Mouse (Mus musculus) cerebellum, postnatal 10 days (tissue): ENCODE data around the gene Rbm38.

ENCODE experiments used
- DNase-seq, 2 experiments: peaks; one replicate each; pipeline ENCODE4 v3.0.0; 2021; ENCODE audit warnings: mixed read lengths in 2 of 2

The Rbm38 gene

DNA sequence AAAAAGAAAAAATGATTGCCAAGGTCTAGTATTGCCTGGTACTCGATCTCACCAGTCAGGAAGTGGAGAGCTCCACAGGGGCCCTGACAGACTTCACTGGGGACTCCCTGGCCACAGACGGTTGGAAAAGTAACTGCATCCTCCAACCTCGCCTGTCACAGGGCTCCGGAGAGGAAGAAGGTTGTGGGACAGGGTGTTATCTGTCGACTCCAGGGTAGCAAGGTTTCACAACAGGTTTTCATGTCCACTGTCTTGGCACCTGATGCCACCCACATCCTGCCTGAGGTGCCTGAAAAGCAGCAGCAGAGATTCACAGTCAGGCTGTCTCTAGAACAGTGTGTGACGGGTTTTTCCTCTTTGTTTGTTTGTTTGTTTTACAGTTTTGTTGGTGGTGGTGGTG, 2.4 kb upstream of the Rbm38 start:
- DNase-seq, result no peak

DNA sequence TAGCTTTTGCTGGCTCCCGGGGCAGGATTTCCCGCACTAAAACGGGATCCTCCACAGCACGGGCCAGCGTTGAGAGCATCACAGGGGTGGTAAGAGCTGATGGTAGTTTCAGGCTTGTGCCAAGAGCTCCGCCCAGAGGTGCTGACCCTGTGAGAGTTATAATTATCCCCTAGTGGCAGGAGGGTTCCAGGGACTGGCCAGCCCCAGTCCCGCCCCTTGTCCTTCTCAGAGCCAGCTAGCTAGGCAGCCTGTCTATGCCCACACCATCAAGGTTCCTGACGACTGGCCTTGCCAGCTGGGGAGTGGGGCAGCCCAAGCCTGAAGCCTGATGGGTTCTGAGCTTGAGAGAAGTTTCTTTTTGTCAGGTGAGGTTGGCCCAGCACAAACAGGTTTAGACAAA, 1.7 kb upstream of the Rbm38 start:
- no peak for DNase-seq

DNA sequence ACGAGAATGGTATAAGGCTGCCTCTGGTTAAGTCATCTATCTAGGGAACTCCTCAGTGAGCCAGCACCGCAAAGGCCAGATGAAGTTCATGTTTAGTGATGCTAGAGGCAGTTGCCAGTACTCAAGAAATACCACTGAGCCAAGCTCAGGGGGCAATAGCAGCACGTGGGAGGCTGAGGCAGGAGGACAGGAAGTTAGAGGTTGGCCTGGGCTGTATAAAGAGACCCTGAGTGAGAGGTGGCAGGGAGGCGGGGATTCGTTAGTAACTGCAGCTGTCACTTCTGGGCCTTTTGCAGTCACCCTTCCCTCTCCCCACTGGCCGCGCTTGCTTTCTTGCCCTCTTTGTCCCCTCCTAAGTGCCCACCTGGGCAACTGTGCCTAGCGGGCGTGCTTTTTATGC, 976 bp upstream of the Rbm38 start:
- no peak for DNase-seq

DNA sequence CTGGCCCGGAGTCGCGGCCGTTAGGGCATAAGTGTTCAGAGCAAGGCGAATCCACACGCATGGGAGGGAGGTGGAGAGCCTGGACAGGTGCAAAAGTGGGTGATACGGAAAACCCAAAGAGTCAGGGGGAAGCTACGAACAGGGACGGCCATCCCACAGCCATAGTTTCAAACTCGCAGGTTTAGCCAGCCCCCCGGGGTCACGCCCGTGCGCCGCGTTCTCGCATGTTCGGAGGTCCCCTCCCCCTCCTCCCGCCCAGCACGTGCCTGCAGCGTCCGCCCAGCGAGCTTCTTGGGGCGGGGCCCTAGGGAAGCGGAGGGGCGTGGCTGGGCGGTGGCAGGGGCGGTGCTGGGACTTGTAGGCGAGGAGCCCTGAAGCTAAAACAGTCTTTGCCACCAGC, 508 bp upstream of the Rbm38 start:
- peak; percentile 85 to 92 for DNase-seq

DNA sequence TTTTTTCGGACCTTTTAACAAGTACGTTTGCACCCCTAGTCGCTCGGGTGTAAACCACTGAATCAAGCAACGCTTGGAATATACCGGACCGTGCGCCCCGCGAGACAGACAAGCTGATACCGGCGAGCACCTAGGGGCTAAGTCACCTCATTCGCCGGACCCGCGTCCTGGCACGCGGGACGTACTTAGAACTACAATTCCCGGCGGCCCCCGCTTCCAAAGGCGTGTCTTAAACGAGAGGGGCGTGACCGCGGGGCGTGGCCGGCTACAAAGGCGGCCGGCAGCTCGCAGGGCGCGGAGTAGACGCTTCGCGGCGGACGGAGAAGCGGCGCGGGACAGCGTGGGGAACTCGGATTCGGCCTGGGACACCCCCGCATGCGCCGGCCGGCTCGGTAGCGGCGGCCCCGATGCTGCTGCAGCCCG, 1.3 kb downstream of the Rbm38 start:
- peak; percentile 98 for DNase-seq

DNA sequence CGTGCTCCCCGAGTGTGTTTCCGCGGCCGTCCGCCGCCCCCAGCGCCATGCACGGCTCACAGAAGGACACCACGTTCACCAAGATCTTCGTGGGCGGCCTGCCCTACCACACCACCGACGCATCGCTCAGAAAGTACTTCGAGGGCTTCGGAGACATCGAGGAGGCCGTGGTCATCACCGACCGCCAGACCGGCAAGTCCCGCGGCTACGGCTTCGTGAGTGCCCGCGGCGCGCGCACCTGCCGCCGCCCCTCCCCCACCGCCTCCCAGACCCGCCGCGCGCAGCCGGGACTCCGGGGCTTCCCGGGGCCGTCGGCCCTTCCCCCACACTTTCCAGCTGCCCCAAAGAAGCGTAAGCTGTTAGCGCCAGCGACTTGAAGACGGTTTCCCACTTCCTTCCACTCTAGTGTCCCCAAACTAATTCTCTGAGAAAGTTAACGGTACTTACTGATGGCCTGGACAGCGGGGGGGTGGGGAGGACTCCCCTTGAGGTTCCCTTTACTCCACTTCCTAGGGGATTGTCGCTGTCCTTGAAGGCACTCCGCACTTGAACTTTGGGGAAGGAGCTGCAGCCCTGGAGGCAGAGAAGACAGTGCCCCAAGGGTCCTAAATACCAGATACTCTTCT, 1.9 kb downstream of the Rbm38 start:
- peak; percentile 68 to 71 for DNase-seq

DNA sequence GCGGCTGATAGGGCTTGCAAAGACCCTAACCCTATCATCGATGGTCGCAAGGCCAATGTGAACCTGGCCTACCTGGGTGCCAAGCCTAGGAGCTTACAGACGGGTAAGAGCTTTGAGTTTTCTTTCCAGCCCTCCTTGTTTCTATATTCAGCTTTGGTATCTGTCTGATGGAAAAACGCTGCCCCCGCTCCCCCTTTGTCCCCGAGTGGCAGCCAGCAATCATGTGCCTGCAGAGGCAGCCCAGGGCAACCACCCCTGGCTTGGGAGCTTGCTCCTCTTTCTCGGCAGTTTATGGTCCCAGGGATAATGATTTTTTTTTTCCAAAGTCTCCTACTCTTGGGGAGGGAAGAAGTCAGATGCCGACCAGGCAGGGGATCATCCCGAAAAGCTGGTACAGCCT, 2.5 kb downstream of the Rbm38 start:
- DNase-seq, result peak in 1 of 2 experiments; percentile 23

DNA sequence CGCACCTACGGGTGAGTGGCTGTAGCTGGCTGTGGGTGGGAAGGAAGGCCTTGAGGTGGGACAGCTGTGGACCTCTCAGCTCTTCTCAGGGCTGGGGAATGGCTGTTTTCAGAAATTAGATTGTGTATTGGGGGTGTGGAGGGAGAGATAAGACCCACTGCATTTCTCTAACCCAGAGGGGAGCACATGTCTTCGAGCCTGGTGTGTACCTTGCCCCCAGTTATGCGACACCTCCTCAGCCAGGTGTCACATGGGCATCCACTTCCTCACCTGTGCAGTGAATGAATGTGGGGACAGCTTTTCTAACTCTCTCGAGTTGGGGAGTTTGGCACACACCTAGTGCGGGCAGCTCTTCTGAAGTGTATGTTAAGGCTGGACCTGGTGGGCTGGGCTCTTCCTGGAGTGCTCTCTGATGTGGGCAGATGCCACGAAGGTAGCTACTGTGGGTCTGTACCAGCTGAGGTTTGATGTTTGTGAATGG, 3.1 kb downstream of the Rbm38 start:
- DNase-seq, result no peak

DNA sequence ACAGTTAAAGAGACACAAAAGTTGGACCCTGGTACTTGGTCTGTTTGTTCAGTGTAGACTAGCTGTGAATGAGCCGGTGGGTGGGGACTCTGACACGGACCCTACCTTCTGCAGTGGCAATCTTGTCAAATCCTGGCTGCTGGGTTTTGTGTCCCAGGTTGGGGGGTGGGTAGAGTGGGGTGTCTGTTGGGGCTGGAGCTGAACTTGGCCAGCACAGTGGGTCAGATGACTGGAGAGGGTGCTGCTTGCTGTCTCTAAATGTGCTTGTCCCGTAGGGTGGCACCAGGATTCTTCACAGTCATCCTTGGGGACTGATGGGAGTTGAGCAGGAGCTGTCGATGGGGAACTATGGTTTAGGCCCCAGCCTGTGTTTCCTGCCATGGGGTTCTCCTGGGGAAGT, 3.7 kb downstream of the Rbm38 start:
- no peak for DNase-seq

DNA sequence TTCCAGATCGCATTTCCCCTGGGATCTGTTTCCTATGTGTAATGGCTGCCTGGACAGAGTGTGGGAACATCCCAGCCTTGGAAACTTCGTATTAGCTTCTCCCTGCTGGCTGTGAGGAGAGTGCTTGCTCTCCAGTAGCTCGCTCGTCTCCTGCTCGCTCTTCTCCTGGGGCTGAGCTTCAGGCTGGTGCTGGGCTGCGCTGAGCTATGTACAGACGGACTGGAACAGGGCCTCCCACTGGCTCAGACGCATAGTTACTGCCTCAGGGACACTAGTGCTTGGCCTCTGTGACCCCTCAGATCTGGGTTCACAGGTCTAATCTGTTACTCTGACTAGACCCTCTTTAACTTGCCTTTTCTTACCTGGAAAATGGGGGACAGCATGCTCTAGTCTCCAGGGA, 4.1 kb downstream of the Rbm38 start:
- DNase-seq, result no peak

DNA sequence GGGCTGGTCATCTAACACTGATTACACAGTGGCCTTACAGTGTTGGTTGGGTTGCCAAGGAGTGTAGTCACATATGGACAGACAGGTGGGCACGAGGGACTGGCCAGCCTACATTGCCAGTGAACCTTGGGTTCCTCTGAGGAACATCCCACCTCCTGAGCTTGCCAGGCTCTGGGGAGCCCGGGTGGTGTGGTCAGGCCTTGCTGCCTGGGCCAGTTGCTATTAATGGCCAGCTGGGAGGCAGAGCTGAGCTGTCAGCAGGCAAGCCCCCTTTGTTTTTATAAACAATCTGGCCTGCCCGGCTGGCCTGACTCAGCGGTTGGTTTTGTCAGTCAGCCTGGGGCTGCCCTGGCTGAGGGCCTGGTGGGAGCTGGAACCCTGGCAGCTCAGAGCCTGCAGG, 4.6 kb downstream of the Rbm38 start:
- peak; percentile 56 to 70 for DNase-seq

DNA sequence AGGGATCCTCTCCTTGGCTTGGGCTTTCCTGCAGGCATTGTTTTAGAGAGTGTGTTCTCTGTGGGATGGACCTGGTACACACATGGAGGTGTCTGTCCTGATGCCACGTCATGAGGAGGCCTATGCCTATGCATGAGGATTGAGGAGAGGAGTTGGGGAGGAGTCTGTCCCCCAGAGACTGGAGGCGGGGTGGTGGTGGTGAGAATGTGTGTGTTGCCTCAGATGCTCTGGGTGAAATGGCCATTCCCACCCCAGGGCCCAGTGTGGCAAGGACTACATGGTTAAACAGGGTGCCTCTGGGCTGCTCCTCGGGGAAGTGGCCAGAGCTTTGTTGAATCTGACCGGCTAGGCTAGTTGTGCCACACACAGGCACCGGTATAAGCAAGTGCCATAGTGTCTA, 6.0 kb downstream of the Rbm38 start:
- no peak for DNase-seq

DNA sequence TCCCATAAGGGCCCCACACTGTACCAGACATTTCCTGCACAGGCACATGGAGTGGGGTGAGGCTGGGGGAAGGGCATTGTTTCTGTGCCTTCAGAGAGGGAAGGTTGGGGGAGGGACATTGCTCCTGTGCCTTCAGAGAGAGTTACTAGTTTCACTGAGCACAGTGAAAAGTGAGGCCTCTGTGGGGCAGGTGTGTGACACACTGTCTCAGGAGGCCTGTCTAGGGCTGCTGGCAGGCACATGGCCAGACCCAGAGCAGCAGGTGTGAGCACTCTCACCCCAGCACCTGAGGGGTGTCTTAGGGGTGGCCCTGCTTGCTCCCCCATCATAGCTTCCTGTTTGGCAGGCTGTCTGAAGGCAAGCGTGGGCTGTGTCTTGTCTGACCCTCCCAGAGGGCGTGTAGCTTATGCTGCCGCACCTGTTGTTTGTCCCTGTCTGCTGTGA, 6.4 kb downstream of the Rbm38 start:
- DNase-seq, result no peak

DNA sequence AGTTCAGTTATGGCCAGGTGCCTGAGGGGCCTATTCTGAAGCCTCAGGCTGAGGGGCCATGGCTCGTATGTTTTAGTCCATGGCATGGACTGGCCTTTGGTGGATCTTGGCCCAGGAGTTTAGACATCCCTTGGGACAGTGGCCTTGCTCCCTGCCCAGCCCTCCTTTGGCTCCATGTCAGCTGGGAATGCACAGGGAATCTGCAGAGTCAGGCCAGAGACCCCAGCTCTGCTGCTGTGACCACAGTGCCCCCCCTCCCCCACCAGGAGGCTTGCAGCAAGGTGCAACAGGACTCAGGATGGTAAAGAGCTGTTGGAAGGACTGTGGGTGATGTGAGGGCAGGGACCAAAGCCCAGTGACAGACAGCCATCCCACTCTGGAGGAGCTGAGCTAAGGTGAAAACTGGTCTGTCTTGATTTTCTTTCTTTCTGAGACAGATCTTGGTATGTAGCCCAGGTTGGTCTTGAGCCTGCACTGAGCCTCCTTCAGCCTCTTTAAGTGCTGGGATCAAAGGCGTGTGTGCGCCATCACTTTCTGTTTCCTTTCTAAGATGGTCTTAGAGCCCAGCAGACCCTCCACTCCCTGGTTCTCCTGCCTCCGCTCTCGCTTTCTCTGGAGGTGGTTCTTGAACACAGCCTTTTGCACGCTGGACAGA, 7.0 kb downstream of the Rbm38 start:
- peak; percentile 26 to 38 for DNase-seq

DNA sequence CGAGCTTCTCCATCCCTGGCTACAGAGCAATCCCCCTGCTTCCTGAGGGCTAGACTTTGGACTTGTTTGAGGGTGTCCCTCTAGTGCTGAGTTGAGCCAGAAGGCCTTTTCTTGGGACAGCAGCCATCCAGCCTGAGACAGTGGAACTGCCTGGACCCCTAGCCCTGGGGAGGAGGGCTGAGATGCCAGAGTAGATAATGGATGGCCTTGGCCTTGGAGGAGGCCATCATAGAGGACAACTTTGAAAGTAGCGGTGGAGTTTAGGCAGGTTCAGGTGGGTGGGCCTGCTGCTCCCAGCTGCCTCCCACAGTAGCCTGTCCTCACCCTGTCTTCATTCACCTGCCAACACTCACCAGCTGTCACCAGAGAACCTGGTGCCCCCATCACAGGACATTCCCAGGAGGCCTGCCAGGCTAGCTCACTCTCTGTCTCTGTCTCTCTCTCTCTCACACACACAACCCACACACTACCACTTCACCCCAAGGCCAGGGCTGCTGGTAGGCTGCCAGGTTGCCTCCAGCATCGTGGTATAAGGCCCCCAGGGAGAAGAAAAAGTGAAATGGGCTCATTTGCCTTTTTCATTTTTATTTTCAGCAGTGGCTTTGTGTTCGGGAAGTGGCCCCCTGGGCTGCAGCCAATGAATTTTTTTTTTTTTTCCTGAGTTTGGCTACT, 7.7 kb downstream of the Rbm38 start:
- DNase-seq, result no peak

DNA sequence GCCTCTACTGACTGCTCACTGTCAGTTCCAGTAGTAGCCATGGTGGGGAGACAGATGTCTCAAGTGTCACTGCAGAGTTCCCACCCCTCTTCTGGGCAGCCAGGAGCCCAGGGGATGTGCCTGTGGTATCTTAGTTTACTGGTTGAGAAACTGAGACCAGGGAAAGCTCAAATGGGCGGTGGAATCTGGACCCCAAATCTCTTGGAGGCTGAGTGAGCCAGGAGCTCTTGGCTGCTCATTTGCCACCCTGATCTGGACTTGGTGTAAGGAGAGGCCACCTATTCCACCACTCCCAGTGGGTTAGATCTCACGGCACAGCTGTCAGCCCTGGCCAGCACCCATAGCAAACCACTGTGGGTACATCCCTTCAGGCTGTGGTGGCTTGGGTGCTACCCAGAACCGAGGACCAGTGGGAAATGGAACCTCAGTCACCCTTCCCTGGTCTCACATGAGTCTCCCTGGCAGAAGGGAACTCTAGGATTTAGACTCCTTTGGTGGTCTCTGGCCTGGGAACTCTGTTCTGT, 8.3 kb downstream of the Rbm38 start:
- no peak for DNase-seq

DNA sequence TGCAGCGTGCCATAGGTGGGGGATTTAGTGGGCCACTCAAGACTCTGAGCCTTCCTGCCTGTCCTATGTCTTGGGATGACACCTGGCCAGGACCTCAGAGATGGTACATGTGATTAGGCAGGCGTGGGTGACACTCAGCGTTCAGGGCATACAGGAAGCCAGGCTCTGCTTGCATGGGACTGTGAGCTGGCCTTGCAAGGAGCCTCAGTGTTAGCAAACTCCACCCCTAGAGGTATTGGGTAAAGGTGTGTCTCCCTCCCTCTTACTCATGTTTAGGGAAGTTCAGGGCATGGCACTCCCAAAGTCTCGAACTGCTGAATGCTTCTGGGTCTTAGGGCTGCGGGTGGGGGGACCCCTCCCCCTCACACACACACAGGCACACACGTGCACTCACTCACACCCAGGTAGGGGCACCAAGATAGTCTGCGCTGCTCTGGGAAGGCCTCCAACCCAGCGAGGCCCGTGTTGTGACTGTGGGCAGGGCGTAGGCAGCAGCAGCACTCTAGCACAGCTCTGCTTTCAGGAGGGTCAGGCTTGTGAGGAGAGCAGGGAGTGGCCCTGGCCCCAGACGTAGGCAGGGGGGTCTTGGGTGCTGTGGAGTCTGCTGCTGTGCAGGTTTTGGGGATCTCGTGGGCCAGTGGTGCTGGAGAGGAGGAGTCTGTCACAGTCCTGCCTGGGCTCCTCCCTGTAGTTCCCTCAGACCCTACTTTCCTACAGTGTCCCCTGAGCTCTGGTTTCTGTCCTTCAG, 10.5 kb downstream of the Rbm38 start:
- no peak for DNase-seq

DNA sequence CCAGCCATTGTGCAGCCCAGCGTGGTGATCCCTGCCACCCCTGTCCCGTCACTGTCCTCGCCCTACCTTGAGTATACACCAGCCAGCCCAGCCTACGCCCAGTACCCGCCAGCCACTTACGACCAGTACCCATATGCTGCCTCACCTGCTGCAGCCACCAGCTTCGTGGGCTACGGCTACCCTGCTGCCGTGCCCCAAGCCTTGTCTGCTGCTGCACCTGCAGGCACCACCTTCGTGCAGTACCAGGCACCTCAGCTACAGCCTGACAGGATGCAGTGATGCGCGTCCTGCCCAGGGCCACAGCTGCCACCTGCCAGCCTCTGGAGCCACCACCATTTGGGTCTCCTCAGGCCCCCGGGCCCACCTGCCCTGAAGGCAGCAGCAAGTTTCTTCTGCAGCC, 13.2 kb downstream of the Rbm38 start:
- no peak for DNase-seq

DNA sequence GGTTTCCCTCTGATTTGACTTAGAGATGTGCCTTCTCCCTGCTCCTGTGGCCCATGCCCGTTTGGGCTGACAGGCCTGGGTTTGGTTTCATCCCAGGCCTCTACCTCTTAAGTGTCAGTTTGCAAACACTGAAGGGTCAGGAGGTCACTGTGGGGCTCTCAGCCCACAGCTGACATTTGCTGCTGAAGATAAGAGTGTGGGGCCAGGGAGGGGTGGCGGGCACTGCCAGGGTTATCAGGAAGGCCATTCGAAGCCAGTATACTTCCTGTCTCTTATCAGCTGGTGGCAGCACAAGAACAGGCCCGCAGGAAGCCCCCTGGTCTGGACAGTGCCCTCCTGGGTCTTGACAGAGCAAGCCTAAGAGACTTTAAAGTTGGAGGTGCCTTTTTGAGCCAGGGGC, 14.7 kb downstream of the Rbm38 start:
- DNase-seq, result no peak

DNA sequence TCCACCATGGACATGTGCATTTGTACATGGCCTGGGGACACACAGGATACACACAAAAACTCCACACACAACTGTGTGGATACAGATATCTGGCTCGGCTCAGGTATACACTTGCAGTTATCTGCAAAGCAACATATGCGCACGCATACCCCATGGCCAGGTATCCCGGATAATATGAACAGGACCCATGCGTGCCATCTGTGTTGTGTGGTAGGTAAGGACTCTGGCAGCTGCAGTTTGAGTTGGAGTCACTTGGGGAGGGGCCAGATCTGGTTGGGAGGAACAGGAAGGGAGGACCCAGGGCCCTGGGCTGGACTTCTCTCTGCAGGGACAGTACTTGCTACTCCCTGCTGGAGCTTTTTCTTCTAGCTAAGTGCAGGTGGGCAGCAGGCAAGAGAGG, 15.4 kb downstream of the Rbm38 start:
- DNase-seq, result no peak

DNA sequence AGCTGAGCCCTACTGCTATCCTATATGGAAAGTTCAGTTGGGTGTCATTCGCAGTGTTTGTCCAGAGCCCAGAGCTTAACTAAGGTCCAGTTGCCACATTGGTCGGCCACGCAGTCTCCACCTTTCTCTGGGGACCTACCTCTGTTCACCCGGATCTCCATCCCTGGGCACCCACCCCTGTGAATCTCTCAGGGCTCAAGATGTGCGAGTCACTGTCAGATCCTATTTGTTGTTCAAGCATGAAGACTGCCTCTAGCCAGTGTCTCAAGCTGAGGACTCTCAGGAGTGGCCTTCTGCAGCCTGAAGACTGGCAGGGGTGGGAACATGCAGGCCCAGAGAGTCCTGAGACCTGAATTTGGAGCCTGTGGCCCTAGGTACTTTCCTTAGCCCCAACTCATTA, 15.8 kb downstream of the Rbm38 start:
- DNase-seq, result no peak

DNA sequence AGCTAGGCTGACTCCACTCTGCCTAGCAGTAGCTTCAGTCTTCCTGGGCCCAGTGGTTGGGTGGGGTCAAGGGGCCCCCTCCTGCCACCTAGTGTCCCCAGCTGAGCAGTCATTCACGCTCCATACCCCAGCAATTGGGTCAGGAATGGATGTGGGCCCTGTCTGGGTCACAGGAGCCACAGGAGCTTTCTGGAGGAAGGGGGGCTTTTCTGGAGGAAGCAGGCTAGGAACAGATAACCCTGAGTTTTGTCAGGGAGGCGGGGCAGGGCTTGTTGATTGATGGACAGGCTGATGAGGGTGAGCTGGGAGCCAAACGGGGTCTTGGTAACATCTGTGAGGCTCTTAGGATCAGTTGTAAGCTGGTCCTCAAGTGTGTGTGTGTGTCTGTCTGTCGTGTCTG, 16.3 kb downstream of the Rbm38 start:
- DNase-seq, result no peak

DNA sequence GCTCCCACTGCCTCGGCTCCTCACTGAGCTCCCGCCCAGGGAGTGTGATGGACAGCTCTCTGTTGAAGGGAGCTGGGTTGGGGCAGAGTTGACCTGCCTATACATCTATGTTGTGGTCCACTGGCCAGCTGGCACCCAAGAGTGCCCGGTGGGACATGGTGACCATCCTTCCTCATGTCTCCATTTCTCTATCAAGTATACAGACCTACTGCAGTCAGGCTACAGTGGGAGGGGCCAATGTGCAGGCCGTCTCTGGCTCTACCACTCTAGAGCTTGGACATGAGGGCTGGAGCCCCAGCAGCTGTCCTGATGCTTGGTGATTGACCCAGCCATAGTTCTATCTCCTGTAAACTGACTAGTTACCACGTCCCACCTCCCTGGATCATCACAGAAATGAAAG, 17.0 kb downstream of the Rbm38 start:
- no peak for DNase-seq
